ENCODE assay signal across 11 mouse cellular contexts in genomic region chr11:21016791-21017329, GRCm38 (mm10).
"Had no signal": no experiment of that assay in that cellular context is flagged by ENCODE, and none has a peak within 500 bp of the region (broad histone marks: within the 10 kb centered on the region; RNA-seq: fewer than 3 reads in every experiment).

No protein-coding gene starts in this region.

- H3K4me3 ChIP-seq: limb, embryonic 15.5 days; liver, embryonic 13.5 days; lung, embryonic 15.5 days; midbrain, embryonic 15.5 days; neural tube, embryonic 12.5 days; stomach, embryonic 15.5 days had no signal

- ATAC-seq: midbrain, embryonic 15.5 days had no signal

- H3K9me3 ChIP-seq: limb, embryonic 15.5 days; liver, embryonic 13.5 days; midbrain, embryonic 15.5 days; neural tube, embryonic 12.5 days; stomach, embryonic 15.5 days had no signal

- H3K4me2 ChIP-seq: limb, embryonic 15.5 days; liver, embryonic 13.5 days; lung, embryonic 15.5 days; midbrain, embryonic 15.5 days; neural tube, embryonic 12.5 days; stomach, embryonic 15.5 days had no signal

- DNase-seq: kidney, postnatal 10 days; layer of hippocampus, postnatal 36 days; liver, embryonic 13.5 days; liver, postnatal 0 days; right cerebral cortex, postnatal 14 days; thymus, postnatal 36 days had no signal

- H3K27me3 ChIP-seq: limb, embryonic 15.5 days; lung, embryonic 15.5 days; midbrain, embryonic 15.5 days; neural tube, embryonic 12.5 days; stomach, embryonic 15.5 days had no signal

- H3K27ac ChIP-seq: liver, embryonic 13.5 days; lung, embryonic 15.5 days; midbrain, embryonic 15.5 days; neural tube, embryonic 12.5 days; stomach, embryonic 15.5 days had no signal

- H3K36me3 ChIP-seq: limb, embryonic 15.5 days; liver, embryonic 13.5 days; lung, embryonic 15.5 days; midbrain, embryonic 15.5 days; neural tube, embryonic 12.5 days; stomach, embryonic 15.5 days had no signal

- H3K9ac ChIP-seq: limb, embryonic 15.5 days; liver, embryonic 13.5 days; liver, postnatal 0 days; lung, embryonic 15.5 days; midbrain, embryonic 15.5 days; neural tube, embryonic 12.5 days; stomach, embryonic 15.5 days had no signal
